7 mouse cellular contexts compared by ENCODE assay signal in the genomic region with DNA sequence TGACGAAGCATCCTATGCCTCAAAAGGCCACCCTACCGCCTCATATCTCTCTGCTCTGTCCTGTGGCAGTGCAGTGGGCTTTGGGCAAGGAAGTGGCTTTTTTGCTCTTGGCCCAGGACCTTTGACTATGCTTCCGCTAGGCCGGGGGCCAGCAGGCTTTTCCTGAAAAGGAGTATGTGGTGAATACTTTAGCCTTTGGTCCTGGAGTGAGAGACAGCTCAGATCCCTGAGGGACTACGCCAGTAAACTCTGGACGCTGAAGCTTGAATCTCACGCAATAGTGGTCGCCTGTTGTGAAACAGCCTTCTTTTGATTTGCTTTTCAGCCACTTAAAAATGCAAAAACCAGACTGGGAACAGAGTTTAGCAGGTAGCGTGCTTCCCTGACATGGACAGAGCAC. TPM values are rescaled to one million over a fixed set of nuclear protein-coding genes. Genes with fewer than 3 reads are reported as not detected.
DNase-seq lines count a peak whose midpoint lies in the region; ATAC-seq lines count a peak whose summit lies in the region.

No protein-coding gene starts in this region.

- no peak overlapping the region for H3K4me2 ChIP-seq in intestine, embryonic 15.5 days (replicated peaks)
- H3K4me2 ChIP-seq in lung, embryonic 16.5 days (ENCODE audit: low read depth, low read length), result no peak overlapping the region

- no peak for ATAC-seq in intestine, embryonic 15.5 days
- no peak for ATAC-seq in lung, embryonic 16.5 days (ENCODE audit: low read depth)

- WGBS in intestine, embryonic 15.5 days, result 63% methylated on average over 9 of the region's 9 CpGs
- WGBS in lung, embryonic 16.5 days, result 42% methylated on average over 9 of the region's 9 CpGs

- peak; percentile 81 for DNase-seq in adipocyte (ENCODE audit: low spot score)
- peak; percentile 82 for DNase-seq in fibroblast of lung, adult 2 months (ENCODE audit: low read depth)
- DNase-seq in spleen, postnatal 10 days (ENCODE audit: low spot score in 2 of 2), result no peak
- no peak for DNase-seq in layer of hippocampus, adult 8-10 months (ENCODE audit: low spot score in 2 of 2)
- no peak for DNase-seq in cerebellum, postnatal 36 days

- no peaks in the 10 kb centered on the region for H3K9me3 ChIP-seq in intestine, embryonic 15.5 days
- H3K9me3 ChIP-seq in lung, embryonic 16.5 days (ENCODE audit: control insufficient read depth, low read length), result no peaks in the 10 kb centered on the region

- peaks cover 70% of the 10 kb centered on the region for H3K4me1 ChIP-seq in intestine, embryonic 15.5 days (replicated peaks)
- peaks cover 61% of the 10 kb centered on the region for H3K4me1 ChIP-seq in lung, embryonic 16.5 days (replicated peaks; ENCODE audit: control insufficient read depth, insufficient read depth, low read length)

- no peaks in the 10 kb centered on the region for H3K27me3 ChIP-seq in intestine, embryonic 15.5 days (replicated peaks)
- peaks cover 7% of the 10 kb centered on the region; the same call in 1 of the 2 replicates for H3K27me3 ChIP-seq in lung, embryonic 16.5 days (ENCODE audit: control insufficient read depth, insufficient read depth, low read depth, low read length)

- H3K4me3 ChIP-seq in intestine, embryonic 15.5 days (replicated peaks), result no peak overlapping the region
- H3K4me3 ChIP-seq in lung, embryonic 16.5 days (ENCODE audit: low read length), result no peak overlapping the region

- peak overlapping the region; percentile 82 for H3K27ac ChIP-seq in intestine, embryonic 15.5 days
- H3K27ac ChIP-seq in lung, embryonic 16.5 days (ENCODE audit: low read length), result peak overlapping the region; percentile 77

- H3K36me3 ChIP-seq in intestine, embryonic 15.5 days, result no peaks in the 10 kb centered on the region
- no peaks in the 10 kb centered on the region for H3K36me3 ChIP-seq in lung, embryonic 16.5 days (ENCODE audit: control insufficient read depth, insufficient read depth, low read length)

- peak overlapping the region; percentile 2; the same call in 1 of the 2 replicates for H3K9ac ChIP-seq in intestine, embryonic 15.5 days
- peak overlapping the region; percentile 4; the same call in 1 of the 2 replicates for H3K9ac ChIP-seq in lung, embryonic 16.5 days (ENCODE audit: low read length)

RNA-seq across cellular contexts. Expression of a gene that starts 34.2 kb away (rescaled TPM):
- 18.4 and 19.1 TPM in 2 replicates for polyA plus RNA-seq in intestine, embryonic 15.5 days (2015; fragmentation: Nextera tagmentation; extraction: Ambion mirVana)
- polyA plus RNA-seq in lung, embryonic 16.5 days (2015; fragmentation: Nextera tagmentation; extraction: Ambion mirVana), result 12.5 and 13.2 TPM in 2 replicates
- total RNA-seq in layer of hippocampus, adult 8-10 months (2022), result 1 to 10 TPM in 3 of 4 experiments, under 1 TPM in 1; 0.81 to 7.9 (median 3.3) TPM

RNA-seq across cellular contexts. Expression of a gene that starts 50.5 kb away (rescaled TPM):
- polyA plus RNA-seq in intestine, embryonic 15.5 days (2015; fragmentation: Nextera tagmentation; extraction: Ambion mirVana), result 32.6 and 33.5 TPM in 2 replicates
- polyA plus RNA-seq in lung, embryonic 16.5 days (2015; fragmentation: Nextera tagmentation; extraction: Ambion mirVana), result 41.8 and 44.8 TPM in 2 replicates
- total RNA-seq in layer of hippocampus, adult 8-10 months (2022), result 10 to 100 TPM; 71.3 to 80.4 (median 78.8) TPM

Comparison
In these comparisons a context has a peak if more than half of its experiments do, and no peak if none do; other contexts are left out.
1. DNase-seq: peak in adipocyte (single experiment) and fibroblast of lung, adult 2 months (single experiment); none in spleen, postnatal 10 days (0 of 2), layer of hippocampus, adult 8-10 months (0 of 2) and cerebellum, postnatal 36 days (0 of 2).